Mouse (Mus musculus): Measurements from ENCODE around the gene Zfp882.
"Not testable (repeated sequence)": the region's sequence is repeated elsewhere in the genome, so short reads cannot be mapped to it uniquely, and the experiment has no call there.

Zfp882 gene

DNA sequence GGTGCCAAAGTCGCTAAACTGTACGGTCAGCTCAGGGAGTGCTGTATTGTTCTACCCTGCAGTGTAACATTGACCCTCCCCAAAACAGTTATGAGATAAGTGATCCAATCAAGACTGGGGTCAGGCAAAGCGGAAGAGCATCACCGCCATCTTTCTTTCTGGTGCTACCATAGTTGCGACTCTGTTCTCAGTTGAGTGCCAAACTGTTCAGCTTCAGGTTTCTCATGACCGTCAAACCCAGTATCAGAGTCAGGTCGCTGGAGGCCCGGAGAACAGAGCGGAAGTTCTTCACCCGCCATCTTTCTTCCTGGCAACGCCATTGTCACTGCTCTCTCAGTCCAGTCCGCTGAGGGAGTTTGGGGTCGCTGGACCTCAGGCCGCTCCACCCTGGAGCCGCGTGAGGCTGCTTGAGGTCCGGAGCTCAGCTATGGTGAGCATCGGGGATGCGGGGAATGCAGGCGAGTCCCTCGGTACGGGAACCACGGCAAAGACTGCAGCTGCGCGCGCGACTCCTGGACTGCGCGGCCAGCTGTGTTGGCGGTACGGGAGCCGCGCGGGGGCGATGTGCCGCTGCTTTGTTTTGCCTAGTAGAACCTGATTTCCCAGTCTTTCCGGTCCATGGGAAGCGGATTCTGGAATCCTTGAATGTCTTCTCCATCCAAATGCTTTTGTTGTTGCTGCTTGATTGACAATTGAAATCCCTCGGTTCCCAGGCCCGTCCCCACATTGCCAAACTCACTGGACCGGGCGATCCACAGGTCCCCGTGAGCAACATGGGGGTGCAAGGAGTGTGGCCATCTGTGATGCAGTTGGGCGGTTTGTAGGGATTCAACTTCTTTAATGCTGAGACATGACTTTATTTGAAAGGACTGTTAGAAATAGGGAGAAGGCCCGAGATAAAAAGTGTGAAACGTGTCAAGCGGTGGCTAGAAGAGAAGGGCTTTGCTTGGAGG lies at the start of gene Zfp882, which contains the start of gene Zfp617:
Gene Zfp882 (plus strand): TSS at position 300 of the 953 bp plus-strand sequence.
Gene Zfp617 (plus strand): TSS at position 327 of the 953 bp plus-strand sequence.
- DNase-seq (ENCODE audit: low spot score): peak; percentile 90

DNA sequence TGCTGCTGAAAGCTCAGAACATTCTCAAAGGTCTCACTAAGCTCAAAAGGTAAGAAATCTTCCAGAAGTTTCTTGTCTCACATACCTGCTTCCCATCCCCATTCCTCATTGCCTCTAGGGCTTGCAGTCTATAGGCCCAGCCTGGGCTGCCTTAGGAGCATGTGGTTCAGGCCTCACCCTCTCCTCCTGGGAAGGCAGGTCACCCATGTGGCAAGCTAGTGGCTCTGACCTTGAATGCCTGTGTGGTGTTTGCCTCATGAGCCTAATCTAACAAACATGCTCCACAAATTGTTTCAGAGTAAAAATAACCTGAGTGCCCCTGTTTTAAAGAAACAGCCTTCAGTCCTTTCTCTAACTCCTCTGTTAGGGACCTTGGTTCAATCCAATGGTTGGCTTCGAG lies 46.9 kb upstream of the Zfp882 start:
- DNase-seq (ENCODE audit: low spot score): not testable (repeated sequence)

DNA sequence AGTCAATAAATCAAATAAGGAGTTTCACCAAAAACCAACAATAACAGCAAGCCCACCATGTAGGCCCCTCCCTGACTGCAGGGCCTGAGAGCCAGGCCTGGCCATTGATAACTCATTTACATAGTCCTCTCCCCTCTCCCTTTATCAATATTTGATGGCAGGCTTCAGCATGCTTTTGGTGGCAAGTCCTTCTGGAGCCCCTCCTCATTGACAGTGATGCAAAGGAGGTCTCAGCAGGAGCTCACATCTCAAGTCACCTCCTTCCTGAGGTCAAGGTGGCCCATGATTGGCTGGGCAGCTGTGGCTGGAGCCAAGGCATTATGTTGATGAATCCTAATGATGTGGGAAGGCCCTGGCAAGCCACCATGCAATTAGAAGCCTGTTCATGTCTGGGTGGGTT lies 46.4 kb upstream of the Zfp882 start:
- DNase-seq (ENCODE audit: low spot score): not testable (repeated sequence)

DNA sequence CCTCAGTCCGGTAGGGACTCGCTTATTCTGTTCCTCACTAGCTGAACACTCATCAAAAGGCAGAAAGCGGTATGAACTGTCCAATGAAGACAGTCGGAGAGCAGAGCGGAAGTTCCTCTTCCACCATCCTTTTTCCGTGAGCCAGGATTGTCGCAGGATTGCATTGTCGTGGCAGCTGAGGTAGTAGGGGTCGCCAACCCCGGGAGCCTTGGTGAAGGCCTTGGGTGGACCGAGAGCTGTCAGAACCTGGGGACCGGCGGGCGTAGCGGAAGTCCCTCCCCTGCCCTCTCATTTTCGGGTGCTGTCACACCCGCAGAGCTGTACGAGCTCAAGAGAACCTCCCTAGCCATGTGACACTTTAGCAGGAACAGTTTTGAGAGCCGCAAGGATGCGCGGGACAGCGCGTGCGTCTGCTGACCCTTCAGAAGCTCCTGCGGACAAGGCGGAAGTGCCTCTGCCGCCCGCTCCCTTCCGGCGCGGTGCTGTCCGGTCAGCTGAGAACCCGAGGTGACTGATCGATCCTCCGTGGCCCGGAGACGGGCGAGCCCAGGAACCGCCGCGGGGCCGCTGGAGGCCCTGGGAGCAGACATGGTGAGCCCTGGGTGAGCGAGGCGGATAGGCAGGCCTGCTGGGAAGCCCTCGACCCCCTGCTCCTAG lies 26.7 kb upstream of the Zfp882 start, which contains the start of gene Zfp709:
Gene Zfp709 (plus strand): TSS at position 402 of the 657 bp plus-strand sequence.
- DNase-seq (ENCODE audit: low spot score): peak; percentile 85

DNA sequence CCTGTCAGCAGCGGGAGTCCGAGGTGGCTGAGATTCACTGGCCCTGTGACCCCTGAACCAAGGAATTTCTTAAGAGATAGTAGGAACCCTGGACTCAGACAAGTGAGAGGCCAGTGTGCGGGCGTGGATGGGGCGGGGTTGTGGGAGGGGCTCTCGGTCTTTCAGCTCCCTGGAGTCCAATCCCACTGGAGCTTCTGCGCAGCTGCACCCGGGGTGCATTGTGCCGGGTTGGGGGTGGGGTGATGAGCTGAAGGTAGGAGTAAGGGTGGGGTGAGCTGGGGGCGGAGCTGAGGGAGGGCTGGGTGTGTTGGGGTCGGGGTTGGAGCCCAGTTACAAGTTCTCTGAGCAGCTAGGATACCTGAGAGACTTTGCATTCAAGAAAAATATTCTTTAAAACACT lies 7.7 kb upstream of the Zfp882 start:
- DNase-seq (ENCODE audit: low spot score): not testable (repeated sequence)

DNA sequence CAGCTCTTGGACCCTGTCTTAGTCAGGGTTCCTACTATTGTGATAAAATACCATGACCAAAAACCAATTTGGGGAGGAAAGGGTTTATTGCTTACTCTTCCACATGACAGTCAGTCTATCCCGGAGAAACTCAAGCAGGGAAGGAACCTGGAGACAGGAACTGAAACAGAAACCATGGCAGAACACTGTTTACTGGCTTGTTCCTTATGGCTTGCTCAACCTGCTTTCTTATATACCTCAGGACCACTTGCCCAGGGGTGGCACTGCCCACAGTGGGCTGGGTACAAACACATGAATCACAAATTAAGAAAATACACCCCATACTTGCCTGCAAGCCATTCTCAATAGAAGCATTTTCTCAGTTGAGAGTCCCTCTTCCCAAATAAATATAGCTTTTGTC lies 5.3 kb upstream of the Zfp882 start:
- not testable (repeated sequence) for DNase-seq (ENCODE audit: low spot score)

DNA sequence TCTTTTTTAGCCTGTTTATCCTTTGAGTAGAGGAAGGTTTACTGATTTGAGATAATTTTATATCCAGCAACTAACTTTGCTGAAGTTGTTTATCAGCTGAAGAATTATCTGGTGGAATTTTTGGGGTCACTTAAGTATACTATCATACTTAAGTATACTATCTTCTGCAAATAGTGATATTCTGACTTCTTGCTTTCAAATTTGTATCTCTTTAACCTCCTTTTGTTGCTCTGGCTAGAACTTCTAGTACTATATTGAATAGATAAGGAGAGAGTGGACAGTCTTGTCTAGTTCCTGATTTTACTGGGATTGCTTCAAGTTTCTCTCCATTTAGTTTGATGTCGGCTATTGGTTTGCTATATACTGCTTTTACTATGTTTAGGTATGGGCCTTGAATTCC lies 1.6 kb upstream of the Zfp882 start:
- no peak for DNase-seq (ENCODE audit: low spot score)

DNA sequence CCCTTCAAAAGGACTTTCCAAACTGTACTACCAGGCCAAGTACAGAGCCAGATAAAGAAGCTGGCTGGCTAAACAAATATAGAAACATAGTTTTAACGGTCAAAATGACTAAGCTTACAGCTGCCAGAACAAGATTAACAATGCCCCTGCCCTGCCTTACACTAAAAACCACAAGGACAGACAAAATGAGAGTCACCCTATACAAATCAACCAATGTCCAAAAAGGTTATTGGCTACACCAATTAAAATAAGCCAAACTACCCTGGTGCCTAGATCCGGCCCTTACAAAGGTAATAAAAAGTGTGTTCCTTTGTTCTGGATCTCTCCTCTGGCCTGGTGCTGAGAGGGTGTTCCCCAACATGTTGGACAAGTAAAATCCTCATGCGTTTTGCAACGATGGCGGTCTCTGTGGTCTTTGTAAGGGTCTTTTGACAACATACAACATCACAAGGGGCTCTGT lies 580 bp upstream of the Zfp882 start:
- DNase-seq (ENCODE audit: low spot score): no peak

DNA sequence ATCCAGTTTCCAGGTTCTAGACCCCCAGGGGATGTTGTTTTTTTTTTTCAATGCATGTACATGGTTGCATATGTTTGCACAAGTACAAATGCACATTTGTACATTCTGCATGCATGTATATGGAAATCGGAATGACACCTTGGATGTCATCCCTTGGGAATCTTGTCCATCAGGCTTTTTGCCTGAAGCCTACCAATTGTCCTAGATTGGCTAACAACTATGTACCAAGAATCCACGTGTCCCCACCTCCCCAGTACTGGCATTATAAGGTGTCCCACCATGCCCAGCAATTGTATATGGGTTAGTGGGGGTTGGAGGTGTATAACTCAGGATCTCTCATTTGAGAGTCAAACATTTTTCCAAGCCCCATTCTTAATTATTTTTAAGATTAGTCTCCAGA lies 3.9 kb downstream of the Zfp882 start:
- no peak for DNase-seq (ENCODE audit: low spot score)

DNA sequence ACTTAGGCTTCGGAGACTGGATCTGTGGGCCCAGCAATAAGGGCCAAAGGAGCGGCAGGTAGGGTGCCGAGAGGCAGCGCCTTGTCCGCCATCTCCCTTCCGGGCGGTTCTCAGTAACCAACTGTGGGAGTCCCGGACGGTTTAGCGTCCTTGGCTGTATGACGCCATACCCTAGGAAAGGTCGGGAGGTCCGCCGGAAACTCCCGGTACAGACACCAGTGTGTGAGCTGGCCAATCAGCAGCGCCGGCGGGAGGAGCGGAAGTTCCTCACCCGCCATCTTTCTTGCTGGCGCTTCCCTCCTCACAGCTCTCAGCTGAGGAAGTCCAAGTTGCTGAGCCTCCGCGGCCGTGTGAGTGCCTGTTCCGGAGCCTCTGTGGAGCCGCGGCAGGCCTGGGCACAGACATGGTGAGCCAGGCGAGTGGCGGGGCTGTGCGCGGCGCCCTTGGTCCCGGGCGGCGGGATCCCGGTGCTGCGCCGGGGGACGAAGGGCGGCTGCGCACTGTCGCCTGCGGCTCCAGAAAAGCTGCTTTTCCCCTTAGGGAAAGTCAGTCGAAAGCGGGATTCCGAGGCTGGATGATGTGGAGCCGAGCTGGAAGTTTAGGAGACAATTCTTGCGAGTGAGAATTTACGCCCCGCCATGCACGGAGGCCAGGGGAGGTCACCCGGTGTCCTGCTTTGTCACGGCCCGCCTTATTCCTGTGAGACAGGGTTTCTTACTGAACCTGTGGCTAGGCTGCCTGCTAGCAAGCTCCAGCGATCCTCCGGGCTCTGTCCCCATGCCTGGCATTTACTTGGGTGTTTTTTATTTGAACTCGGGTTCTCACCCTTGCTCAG lies 14.4 kb downstream of the Zfp882 start:
- DNase-seq (ENCODE audit: low spot score): peak; percentile 94

DNA sequence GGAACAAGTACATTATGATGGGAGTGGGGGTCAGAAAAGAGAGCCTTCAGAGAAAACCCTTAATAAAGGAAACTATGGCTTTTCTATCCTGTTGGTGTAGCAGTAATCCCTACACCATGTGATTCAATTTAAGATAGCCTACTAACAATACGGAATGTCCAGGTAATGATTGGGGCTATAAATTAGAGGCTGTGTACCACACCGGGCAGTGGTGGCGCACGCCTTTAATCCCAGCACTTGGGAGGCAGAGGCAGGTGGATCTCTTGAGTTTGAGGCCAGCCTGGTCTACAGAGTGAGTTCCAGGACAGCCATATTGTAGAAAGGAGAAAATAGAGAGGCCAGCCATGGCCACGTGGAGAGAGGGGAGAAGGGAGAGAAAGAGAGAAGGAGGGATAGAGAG lies 17.4 kb downstream of the Zfp882 start:
- DNase-seq (ENCODE audit: low spot score): no peak

DNA sequence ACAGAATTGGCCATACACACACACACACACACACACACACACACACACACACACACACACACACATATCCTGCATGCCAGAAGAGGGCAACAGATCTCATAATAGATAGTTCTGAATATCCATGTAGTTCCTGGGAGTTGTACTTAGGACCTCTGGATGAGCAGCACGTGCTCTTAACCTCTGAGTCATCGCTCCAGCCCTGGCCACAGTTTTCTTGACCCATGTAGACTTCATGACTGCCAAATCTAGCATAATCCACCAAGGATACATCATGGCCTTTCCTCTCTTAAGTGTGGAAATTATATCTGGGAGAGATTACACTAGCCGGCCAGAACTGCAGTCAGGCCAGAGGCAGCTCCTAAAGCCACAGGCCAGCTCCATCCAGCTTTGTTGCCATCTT lies 18.1 kb downstream of the Zfp882 start:
- no peak for DNase-seq (ENCODE audit: low spot score)

DNA sequence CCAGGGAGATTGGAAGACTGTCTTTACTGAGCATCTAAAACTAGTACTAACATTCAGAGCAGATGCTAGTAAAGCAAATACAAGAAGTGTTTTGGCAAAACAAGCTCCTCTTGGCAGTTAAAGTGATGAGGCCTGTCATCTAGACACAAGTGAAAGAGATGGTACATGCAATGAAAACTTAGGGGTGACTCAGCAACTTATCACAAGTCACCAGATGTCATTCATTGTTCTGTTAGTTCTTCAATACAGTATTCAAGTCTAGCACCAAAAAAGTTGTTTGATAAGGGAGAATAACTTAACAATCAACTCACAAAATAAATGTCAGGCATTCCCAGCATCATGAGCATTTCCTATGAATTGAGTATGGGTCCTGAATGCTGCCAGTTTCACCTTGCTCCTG lies 19.4 kb downstream of the Zfp882 start:
- DNase-seq (ENCODE audit: low spot score): no peak

DNA sequence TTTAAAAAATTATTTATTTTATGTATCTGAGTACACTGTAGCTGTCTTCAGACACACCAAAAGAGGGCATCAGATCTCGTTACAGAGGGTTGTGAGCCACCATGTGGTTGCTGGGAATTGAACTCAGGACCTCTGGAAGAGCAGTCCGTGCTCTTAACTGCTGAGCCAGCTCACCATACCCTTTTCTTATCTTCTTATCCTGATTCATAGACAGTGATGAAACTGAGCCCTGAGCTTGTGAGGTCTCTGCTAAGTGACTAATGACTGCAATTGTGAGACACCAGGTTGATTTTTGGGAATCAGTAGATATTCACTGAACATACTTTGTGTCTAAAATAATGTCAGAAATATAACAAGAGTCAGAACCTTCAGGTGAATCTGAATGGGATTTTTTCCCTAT lies 29.6 kb downstream of the Zfp882 start:
- not testable (repeated sequence) for DNase-seq (ENCODE audit: low spot score)

DNA sequence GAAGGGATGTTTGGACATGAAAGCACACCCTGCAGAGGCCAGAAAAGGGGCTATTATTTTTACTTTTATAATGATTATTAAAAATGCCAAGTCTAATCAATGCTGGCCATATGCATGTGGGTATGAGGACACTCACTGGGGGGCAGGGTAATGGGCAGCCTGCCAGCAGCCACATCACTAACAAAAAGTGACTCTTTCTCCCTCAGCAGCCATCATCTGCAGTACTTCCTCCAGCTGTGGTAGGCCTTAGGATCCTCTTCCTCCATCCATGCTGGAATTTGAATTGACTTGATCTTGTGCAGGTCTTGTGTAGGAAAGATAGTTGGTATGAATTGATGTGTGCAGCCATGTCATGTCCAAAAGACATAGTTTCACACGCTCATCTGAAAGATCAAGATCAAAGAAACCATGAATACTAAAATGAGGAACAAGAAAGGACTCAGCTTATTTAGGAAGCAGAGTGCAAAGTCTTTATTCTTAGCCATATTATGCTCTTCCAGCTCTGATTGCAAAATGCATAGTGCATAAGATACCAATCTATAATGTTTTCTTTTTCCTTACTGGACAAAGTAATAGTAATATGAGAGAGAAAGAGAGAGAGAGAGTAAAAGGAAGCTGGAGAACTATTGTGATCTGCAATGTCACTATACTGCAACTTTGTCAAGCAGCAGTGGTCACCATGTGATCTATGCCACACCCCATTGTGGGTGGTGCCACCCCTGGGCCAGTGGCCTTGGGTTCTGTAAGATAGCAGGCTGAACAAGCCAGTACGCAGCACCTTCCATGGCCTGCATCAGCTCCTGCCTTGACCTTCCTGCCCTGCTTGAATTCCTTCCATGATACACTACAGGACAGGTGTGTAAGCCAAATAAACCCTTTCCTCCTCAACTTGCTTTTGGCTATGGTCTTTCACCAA lies 32.1 kb downstream of the Zfp882 start:
- DNase-seq (ENCODE audit: low spot score): no peak

DNA sequence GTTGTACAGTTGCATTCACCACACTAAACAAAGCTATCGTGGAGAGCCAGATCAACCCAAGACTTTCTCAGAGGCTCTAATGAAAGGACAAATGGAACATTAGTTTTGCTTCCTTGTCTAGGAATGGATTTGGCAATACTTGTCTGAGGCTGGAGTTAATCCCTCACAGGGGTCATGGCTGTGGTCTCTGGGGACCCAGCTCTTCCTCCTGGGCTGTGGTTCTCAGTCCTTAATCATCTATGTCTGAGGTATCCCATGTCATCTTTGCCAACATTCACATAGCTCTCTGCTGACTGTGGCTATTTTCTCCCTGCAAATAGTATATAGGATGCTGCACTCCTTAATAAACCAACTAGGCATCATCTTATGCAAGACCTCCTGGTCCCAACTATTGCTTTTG lies 33.4 kb downstream of the Zfp882 start:
- DNase-seq (ENCODE audit: low spot score): no peak

DNA sequence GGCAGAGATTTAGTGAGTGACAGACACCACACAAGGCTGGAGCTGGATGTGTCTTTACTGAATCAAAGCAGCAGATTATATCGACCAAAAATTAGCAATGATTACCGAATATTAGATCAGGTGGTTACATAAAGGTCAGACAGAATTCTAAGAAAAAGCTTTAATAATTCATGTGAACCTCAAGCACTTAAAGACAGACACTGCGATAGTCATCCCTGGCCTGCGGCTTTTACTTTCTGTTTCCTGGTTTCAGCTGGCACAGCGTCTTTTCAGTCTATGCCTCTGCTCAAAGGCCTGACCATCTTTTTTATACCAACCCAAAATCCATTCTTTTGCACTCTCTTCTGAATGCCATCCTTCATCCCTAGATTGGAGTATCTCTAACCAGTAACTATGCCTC lies 40.2 kb downstream of the Zfp882 start:
- DNase-seq (ENCODE audit: low spot score): no peak

DNA sequence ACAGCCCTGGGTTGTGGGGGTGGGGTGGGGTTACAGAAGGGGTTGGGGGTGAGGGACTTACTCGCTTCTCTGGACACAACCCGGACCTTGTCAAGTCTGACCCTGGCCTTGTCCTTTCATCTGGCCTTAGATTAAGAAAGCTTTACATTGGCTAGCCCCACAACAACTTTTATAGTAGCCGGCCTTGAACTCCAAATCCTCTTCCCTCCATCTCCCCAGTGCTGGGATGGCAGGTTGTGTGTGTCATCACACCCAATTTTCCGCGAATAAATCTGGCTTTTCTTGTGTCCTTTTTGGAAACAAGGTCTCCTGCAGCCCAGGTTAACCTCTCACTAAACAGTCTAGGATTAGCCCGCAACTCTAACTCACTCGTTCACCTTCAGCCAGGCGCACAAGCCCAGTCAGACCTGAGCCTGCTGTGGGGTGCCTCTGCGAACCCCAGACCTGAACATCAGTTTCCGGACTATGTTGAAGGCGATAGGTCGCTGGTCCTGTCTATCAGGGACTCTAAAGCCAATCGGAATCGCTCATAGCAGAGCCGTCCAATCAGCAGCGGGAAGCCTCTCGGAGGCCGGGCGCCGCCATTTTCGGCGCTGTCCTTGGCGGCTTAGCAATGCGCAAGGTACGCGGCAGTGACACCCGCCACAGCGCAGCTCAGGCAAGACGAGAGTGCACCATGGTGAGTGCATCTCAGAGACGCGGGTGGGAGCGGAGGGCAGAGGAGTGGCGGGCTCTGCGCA lies 42.2 kb downstream of the Zfp882 start, which contains the start of gene Zfp961:
Gene Zfp961 (plus strand): TSS at position 557 of the 740 bp plus-strand sequence.
- peak; percentile 95 for DNase-seq (ENCODE audit: low spot score)

DNA sequence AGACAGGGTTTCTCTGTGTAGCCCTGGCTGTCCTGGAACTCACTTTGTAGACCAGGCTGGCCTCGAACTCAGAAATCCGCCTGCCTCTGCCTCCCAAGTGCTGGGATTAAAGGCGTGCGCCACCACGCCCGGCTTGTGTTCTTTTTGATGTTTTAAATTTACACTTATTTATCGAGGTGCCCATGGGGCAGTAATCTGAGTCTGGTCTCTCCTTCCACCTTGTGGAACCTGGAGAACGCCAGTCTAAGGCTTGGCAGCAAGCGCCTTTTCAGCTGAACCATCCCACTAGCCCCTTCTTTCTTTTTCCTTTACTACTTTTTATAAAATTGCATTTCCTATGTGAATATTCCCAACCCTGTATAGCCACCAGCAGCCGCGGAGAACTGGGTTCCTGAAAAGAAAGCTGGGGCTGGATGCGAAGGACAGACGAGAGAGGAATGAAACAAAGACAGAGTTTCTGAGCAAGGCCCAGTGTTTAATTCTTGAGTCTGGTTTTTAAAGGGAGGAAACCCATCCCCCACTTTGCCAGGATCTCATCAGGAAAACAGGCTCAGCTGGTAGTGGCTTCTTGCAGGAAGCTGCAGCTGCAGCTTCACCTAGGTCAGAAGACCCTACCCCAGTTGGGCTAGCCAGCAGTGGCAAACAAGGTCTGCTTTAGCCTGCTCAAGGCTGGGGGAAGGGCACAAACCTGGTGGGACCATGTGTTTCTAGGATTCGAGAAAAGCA lies 43.2 kb downstream of the Zfp882 start:
- peak; percentile 43 for DNase-seq (ENCODE audit: low spot score)

Measured in yolk sac, embryonic 10.5 days (tissue).